Mouse (Mus musculus): ENCODE results near the gene Fads1. TPM values are rescaled to one million over a fixed set of nuclear protein-coding genes. Genes with fewer than 3 reads are reported as not detected.

The Fads1 gene
- polyA plus RNA-seq, 1 experiment from 2014 or later = 58.9 TPM

GRCm38 (mm10) chr19:10176941-10177372 is 5.7 kb upstream of the Fads1 start:
- 31% methylated on average over 7 of the region's 7 CpGs for WGBS
- H3K4me2 ChIP-seq = peak overlapping the region; percentile 32
- no peaks in the 10 kb centered on the region for H3K27me3 ChIP-seq (replicated peaks)
- H3K4me3 ChIP-seq = no peak overlapping the region
- peak; percentile 45; the same call in 1 of the 2 replicates for ATAC-seq (ENCODE audit: extremely low read depth, insufficient number of reproducible peaks, low FRiP score, low TSS enrichment)
- H3K27ac ChIP-seq (replicated peaks) = peak overlapping the region; percentile 61
- H3K36me3 ChIP-seq = no peaks in the 10 kb centered on the region
- no peak overlapping the region for H3K9ac ChIP-seq
- peaks cover 43% of the 10 kb centered on the region for H3K4me1 ChIP-seq
- no peaks in the 10 kb centered on the region for H3K9me3 ChIP-seq

GRCm38 (mm10) chr19:10181225-10181624 is 1.5 kb upstream of the Fads1 start:
- Histone ChIP-seq H3K9ac (no peak overlapping the region; the same call in 1 of the 2 replicates), H3K27me3 (replicated peaks) (no peaks in the 10 kb centered on the region), H3K36me3 (peaks cover 14% of the 10 kb centered on the region), H3K4me3 (no peak overlapping the region), H3K4me1 (peaks cover 44% of the 10 kb centered on the region), H3K4me2 (no peak overlapping the region), H3K9me3 (no peaks in the 10 kb centered on the region), H3K27ac (replicated peaks) (no peak overlapping the region)
- 86% methylated on average over 7 of the region's 7 CpGs for WGBS
- no peak for ATAC-seq (ENCODE audit: extremely low read depth, insufficient number of reproducible peaks, low FRiP score, low TSS enrichment)

- ATAC-seq (ENCODE audit: extremely low read depth, insufficient number of reproducible peaks, low FRiP score, low TSS enrichment) = no peak
- WGBS = 34% methylated on average over 7 of the region's 7 CpGs
- peak overlapping the region; percentile 74 for H3K9ac ChIP-seq
Measured at GRCm38 (mm10) chr19:10182142-10182541, 546 bp upstream of the Fads1 start.

GRCm38 (mm10) chr19:10183299-10183983 is 753 bp downstream of the Fads1 start:
- H3K27ac ChIP-seq (replicated peaks) = peak overlapping the region; percentile 95
- peaks cover 37% of the 10 kb centered on the region for H3K36me3 ChIP-seq
- WGBS = 2% methylated on average over 35 of the region's 35 CpGs
- peak overlapping the region; percentile 92 for H3K4me2 ChIP-seq
- H3K4me3 ChIP-seq = peak overlapping the region; percentile 80
- H3K9me3 ChIP-seq = no peaks in the 10 kb centered on the region
- no peaks in the 10 kb centered on the region for H3K27me3 ChIP-seq (replicated peaks)
- H3K9ac ChIP-seq = peak overlapping the region; percentile 91
- peaks cover 31% of the 10 kb centered on the region for H3K4me1 ChIP-seq
- peak; percentile 55; the same call in 1 of the 2 replicates for ATAC-seq (ENCODE audit: extremely low read depth, insufficient number of reproducible peaks, low FRiP score, low TSS enrichment)

More at GRCm38 (mm10) chr19:10182142-10182541, 546 bp upstream of the Fads1 start:
- H3K4me3 ChIP-seq = peak overlapping the region; percentile 80
- peaks cover 24% of the 10 kb centered on the region for H3K36me3 ChIP-seq
- no peaks in the 10 kb centered on the region for H3K9me3 ChIP-seq
- peaks cover 34% of the 10 kb centered on the region for H3K4me1 ChIP-seq
- no peaks in the 10 kb centered on the region for H3K27me3 ChIP-seq (replicated peaks)
- peak overlapping the region; percentile 92 for H3K4me2 ChIP-seq
- peak overlapping the region; percentile 95 for H3K27ac ChIP-seq (replicated peaks)

- 20% methylated on average over 12 of the region's 12 CpGs for WGBS
- Histone ChIP-seq H3K9ac (peak overlapping the region; percentile 91), H3K36me3 (peaks cover 43% of the 10 kb centered on the region), H3K4me2 (peak overlapping the region; percentile 92), H3K4me3 (peak overlapping the region; percentile 80), H3K27me3 (replicated peaks) (no peaks in the 10 kb centered on the region), H3K9me3 (no peaks in the 10 kb centered on the region), H3K4me1 (peaks cover 31% of the 10 kb centered on the region), H3K27ac (replicated peaks) (peak overlapping the region; percentile 95)
- ATAC-seq (ENCODE audit: extremely low read depth, insufficient number of reproducible peaks, low FRiP score, low TSS enrichment) = no peak
Measured at GRCm38 (mm10) chr19:10184096-10184495, 1.4 kb downstream of the Fads1 start.

GRCm38 (mm10) chr19:10185876-10186275 is 3.2 kb downstream of the Fads1 start:
- H3K9ac ChIP-seq = no peak overlapping the region
- peak overlapping the region; percentile 92; the same call in 1 of the 2 replicates for H3K4me2 ChIP-seq
- 91% methylated on average over 3 of the region's 3 CpGs for WGBS

GRCm38 (mm10) chr19:10186569-10186968 is 3.9 kb downstream of the Fads1 start:
- H3K36me3 ChIP-seq = peaks cover 68% of the 10 kb centered on the region
- H3K4me3 ChIP-seq = no peak overlapping the region

More at GRCm38 (mm10) chr19:10185876-10186275, 3.2 kb downstream of the Fads1 start:
- Histone ChIP-seq H3K27me3 (replicated peaks) (no peaks in the 10 kb centered on the region), H3K27ac (replicated peaks) (no peak overlapping the region), H3K36me3 (peaks cover 61% of the 10 kb centered on the region), H3K4me1 (peaks cover 26% of the 10 kb centered on the region), H3K4me3 (no peak overlapping the region), H3K9me3 (no peaks in the 10 kb centered on the region)
- no peak for ATAC-seq (ENCODE audit: extremely low read depth, insufficient number of reproducible peaks, low FRiP score, low TSS enrichment)

GRCm38 (mm10) chr19:10188281-10188811 is 5.7 kb downstream of the Fads1 start:
- Histone ChIP-seq H3K36me3 (peaks cover 86% of the 10 kb centered on the region), H3K9me3 (no peaks in the 10 kb centered on the region), H3K27ac (replicated peaks) (no peak overlapping the region), H3K4me3 (no peak overlapping the region), H3K4me1 (peaks cover 24% of the 10 kb centered on the region), H3K27me3 (replicated peaks) (no peaks in the 10 kb centered on the region), H3K4me2 (no peak overlapping the region), H3K9ac (no peak overlapping the region)
- 83% methylated on average over 10 of the region's 10 CpGs for WGBS
- ATAC-seq (ENCODE audit: extremely low read depth, insufficient number of reproducible peaks, low FRiP score, low TSS enrichment) = no peak

More at GRCm38 (mm10) chr19:10186569-10186968, 3.9 kb downstream of the Fads1 start:
- Histone ChIP-seq H3K9me3 (no peaks in the 10 kb centered on the region), H3K27me3 (replicated peaks) (no peaks in the 10 kb centered on the region), H3K9ac (no peak overlapping the region), H3K4me1 (peaks cover 28% of the 10 kb centered on the region), H3K27ac (replicated peaks) (no peak overlapping the region), H3K4me2 (0 out of 2 replicates have a peak overlapping the region, but pooled peaks have one; percentile 5)
- 90% methylated on average over 8 of the region's 8 CpGs for WGBS
- ATAC-seq (ENCODE audit: extremely low read depth, insufficient number of reproducible peaks, low FRiP score, low TSS enrichment) = no peak

- ATAC-seq (ENCODE audit: extremely low read depth, insufficient number of reproducible peaks, low FRiP score, low TSS enrichment) = no peak
- H3K36me3 ChIP-seq = peaks cover 92% of the 10 kb centered on the region
- H3K4me2 ChIP-seq = no peak overlapping the region
- no peak overlapping the region for H3K27ac ChIP-seq (replicated peaks)
- H3K9ac ChIP-seq = no peak overlapping the region
- 92% methylated on average over 6 of the region's 6 CpGs for WGBS
- no peaks in the 10 kb centered on the region for H3K9me3 ChIP-seq
- no peak overlapping the region for H3K4me3 ChIP-seq
- no peaks in the 10 kb centered on the region for H3K27me3 ChIP-seq (replicated peaks)
- peaks cover 19% of the 10 kb centered on the region for H3K4me1 ChIP-seq
Measured at GRCm38 (mm10) chr19:10189022-10189421, 6.3 kb downstream of the Fads1 start.

- H3K4me1 ChIP-seq = peaks cover 10% of the 10 kb centered on the region
- no peaks in the 10 kb centered on the region for H3K27me3 ChIP-seq (replicated peaks)
- H3K4me2 ChIP-seq = no peak overlapping the region
- no peaks in the 10 kb centered on the region for H3K9me3 ChIP-seq
- H3K9ac ChIP-seq = no peak overlapping the region
- no peak for ATAC-seq (ENCODE audit: extremely low read depth, insufficient number of reproducible peaks, low FRiP score, low TSS enrichment)
- no peak overlapping the region for H3K4me3 ChIP-seq
- WGBS = 94% methylated on average over 8 of the region's 8 CpGs
- H3K27ac ChIP-seq (replicated peaks) = no peak overlapping the region
- H3K36me3 ChIP-seq = peaks cover 100% of the 10 kb centered on the region
Measured at GRCm38 (mm10) chr19:10189940-10190339, 7.3 kb downstream of the Fads1 start.

- H3K4me3 ChIP-seq = no peak overlapping the region
- no peak overlapping the region for H3K27ac ChIP-seq (replicated peaks)
- WGBS = 30% methylated on average over 2 of the region's 2 CpGs
- H3K9ac ChIP-seq = no peak overlapping the region
- no peaks in the 10 kb centered on the region for H3K27me3 ChIP-seq (replicated peaks)
- ATAC-seq (ENCODE audit: extremely low read depth, insufficient number of reproducible peaks, low FRiP score, low TSS enrichment) = no peak
- H3K4me1 ChIP-seq = peaks cover 5% of the 10 kb centered on the region
- H3K9me3 ChIP-seq = no peaks in the 10 kb centered on the region
- H3K4me2 ChIP-seq = no peak overlapping the region
- peaks cover 100% of the 10 kb centered on the region for H3K36me3 ChIP-seq
Measured at GRCm38 (mm10) chr19:10190796-10191195, 8.1 kb downstream of the Fads1 start.

Measured in heart, embryonic 13.5 days (tissue).